Mouse (Mus musculus): ENCODE results near the gene Dpf3. TPM values are rescaled to one million over a fixed set of nuclear protein-coding genes. Genes with fewer than 3 reads are reported as not detected.

The Dpf3 gene
- polyA plus RNA-seq, 1 experiment, result 4.7 TPM

DNA sequence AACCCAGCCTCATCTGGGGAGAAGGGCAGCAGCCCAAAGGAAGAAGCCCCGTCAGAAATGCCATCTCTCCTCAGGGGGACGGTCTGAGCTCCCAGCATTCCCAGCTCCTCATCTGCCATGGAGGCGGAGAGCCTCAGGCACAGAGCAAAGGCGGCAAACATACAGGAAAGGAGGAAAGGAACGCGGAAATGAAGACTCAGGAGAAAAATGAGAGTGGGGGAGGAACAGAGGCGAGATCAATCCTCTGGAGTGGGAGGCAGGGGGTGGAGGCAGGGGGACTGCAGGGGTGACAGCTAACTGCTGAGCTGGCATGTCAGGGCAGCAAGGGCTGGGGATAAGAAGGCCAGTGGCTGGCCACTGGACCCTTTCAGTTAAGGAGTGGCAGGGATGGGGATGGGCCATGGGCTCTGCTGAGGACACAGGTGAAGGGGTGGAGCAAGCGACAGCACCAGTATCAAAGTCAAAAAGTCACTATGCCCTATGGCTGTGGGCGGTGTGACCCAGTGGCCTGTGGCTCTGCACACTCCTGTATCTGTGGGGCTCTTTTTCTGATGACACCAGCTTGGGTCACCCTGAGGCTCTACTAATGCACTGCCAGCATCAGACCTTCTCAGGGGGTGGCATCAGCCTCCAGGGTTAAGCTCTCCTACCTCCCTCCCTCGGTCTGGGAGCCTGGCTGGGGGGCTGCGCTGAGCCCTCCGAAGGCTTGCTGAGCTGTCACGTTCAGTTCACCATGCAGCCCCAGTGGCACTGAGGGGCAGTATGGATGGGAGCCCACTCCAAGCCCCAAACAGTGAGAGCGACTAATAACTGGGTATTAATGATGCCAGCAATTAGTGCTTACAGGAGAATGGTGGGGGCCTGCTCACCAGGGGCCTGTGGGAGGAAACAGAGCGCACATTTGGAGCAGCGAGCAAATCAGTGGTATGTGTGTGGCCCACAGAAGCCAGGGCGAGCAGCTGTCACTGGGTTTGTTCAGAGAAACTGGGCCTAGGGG, 200.7 kb downstream of the Dpf3 start:
- no peak for DNase-seq (ENCODE audit: low spot score)

DNA sequence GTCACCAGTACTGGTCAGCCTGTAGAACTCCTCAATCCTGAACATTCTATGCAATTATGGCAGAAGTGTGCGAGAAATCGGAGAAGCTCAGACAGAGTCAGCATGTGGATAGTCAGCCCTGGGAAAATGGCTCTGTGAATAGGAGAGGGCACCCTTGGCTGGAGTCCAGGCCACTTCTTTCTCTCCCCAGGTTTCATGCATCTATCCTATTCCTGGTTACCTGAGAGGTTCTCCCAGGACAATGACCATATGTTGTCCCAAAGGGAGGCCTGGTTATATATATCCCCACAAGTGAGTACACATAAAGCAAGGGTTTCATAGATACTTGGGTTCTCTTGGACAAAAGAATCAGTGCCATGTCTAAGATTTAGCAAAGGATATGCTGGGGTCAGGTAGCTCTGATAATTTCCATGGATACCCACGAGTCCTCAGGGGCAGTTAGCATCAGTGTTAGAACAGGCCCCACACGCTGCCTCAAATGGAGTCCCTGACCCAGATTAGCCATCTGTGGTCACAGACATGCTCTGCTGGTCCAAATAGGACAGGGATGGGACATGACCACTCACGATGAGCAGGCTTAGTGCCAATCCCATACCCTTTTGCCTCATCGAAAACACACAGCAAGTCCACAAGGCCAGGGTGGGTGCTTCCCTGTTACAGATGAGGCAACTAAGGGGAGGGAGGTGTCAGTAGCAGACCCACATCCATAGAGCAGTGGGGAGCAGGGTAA, 203.8 kb downstream of the Dpf3 start:
- DNase-seq (ENCODE audit: low spot score), result no peak

- DNase-seq (ENCODE audit: low spot score), result no peak
Observed at GRCm38 (mm10) chr12:83277537-83278441, 209.7 kb downstream of the Dpf3 start.

DNA sequence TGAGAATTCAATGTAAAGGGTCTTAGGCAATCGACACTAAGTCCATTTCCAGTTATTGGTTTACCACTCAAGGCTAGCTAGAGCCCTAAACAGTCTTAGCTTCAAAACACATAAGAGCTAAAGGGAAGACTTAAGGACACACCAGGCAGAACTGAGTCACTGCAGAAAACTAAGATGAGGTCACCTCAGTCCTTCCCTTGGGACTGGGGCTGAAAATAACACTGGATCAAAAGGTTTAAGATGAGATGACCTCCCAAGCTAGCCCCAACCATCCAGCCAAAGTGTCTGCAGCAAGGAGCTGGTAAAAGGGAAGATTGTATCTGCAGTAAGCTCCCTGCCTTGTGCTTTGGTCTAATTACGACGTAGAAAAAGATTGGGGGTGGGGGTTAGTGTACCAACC, 216.3 kb downstream of the Dpf3 start:
- no peak for DNase-seq (ENCODE audit: low spot score)

DNA sequence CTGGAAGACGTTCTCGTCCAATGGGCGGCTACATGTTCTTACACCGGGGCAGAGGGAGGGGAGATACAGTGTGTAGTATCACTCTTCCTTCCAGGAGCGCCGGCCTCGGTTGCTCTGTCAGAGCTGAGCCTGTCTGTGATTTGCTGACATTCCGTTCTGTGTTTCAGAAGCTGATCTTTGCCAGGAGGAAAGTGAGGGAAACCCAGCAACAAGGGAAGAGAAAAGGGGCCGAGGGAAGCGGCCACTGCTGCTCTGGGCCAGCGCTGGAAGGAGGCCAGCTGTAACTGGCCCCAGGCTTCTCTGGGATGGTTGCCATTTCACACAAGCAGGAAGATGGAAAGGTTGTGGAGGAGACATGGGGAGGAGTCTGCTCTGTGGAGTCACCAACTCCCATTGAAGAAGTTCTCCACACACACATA, 219.0 kb downstream of the Dpf3 start:
- no peak for DNase-seq (ENCODE audit: low spot score)

GRCm38 (mm10) chr12:83260540-83260939, 227.0 kb downstream of the Dpf3 start:
- no peak for DNase-seq (ENCODE audit: low spot score)

- DNase-seq (ENCODE audit: low spot score), result no peak
Observed at GRCm38 (mm10) chr12:83254399-83254798, 233.1 kb downstream of the Dpf3 start.

- DNase-seq (ENCODE audit: low spot score), result no peak
Observed at GRCm38 (mm10) chr12:83249066-83249465, 238.4 kb downstream of the Dpf3 start.

GRCm38 (mm10) chr12:83248636-83249035, 238.9 kb downstream of the Dpf3 start:
- no peak for DNase-seq (ENCODE audit: low spot score)

DNA sequence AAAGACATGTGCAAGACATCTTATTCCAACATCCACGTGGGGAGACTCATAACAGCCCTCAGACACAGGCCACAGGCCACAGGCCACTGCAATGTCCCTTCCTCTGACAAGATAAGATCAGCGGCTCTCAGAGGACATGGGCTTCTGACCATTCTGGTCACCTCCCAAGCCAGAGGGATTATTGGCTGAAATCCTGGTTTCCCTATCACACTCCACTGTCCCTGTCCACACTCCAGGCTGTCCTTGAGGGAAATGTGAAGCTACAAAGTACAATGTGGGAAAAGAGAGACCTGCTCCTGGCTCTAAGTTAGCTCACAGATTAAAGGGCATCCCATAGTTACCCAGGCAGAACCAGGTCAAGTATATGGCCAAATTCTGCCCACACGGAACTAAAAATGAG, 239.8 kb downstream of the Dpf3 start:
- no peak for DNase-seq (ENCODE audit: low spot score)

- no peak for DNase-seq (ENCODE audit: low spot score)
Observed at GRCm38 (mm10) chr12:83241022-83241421, 246.5 kb downstream of the Dpf3 start.

GRCm38 (mm10) chr12:83240571-83240970, 246.9 kb downstream of the Dpf3 start:
- DNase-seq (ENCODE audit: low spot score), result no peak

- no peak for DNase-seq (ENCODE audit: low spot score)
Observed at GRCm38 (mm10) chr12:83235781-83236180, 251.7 kb downstream of the Dpf3 start.

DNA sequence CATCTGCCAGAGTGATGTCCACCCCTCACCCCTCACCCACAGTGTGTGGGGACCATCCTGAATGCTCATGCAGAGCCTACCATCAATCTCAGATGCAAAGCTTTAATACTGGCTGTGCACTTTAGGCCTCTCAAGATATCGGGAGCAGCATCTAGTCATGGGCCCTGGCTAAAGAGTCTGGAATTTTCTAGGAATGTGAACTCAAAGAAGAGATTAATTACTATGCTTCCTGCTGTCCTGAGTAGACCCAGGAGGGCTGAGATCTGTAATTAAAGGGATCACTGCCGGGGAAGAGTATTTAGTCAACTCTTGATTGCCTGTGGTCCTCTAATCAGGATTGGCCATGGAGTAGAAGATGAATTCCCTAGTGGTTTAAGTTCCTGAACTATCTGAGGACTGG, 252.5 kb downstream of the Dpf3 start:
- no peak for DNase-seq (ENCODE audit: low spot score)

GRCm38 (mm10) chr12:83233651-83234050, 253.9 kb downstream of the Dpf3 start:
- no peak for DNase-seq (ENCODE audit: low spot score)

GRCm38 (mm10) chr12:83232916-83233315, 254.6 kb downstream of the Dpf3 start:
- DNase-seq (ENCODE audit: low spot score), result no peak

DNA sequence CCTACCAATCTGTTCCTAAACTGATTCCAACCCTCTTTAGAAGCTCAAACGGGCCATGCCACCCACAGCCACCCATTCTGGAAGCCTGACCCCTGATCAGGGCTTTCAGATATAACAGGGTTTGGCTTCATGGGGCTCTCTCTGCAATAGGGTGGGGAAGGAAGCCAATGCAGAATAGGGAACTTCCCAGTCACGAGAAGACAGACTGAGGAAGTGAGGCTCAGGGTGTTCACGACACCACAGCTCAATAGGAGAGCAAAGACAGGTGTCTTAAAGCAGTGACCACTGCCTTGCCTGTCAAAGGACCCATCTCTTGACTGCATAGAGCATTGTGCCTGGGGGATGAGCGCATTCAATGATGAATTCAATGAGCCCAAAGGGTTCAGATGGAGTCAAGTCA, 256.3 kb downstream of the Dpf3 start:
- DNase-seq (ENCODE audit: low spot score), result no peak

- DNase-seq (ENCODE audit: low spot score), result no peak
Observed at GRCm38 (mm10) chr12:83229683-83230082, 257.8 kb downstream of the Dpf3 start.

GRCm38 (mm10) chr12:83227014-83227413, 260.5 kb downstream of the Dpf3 start:
- DNase-seq (ENCODE audit: low spot score), result no peak

DNA sequence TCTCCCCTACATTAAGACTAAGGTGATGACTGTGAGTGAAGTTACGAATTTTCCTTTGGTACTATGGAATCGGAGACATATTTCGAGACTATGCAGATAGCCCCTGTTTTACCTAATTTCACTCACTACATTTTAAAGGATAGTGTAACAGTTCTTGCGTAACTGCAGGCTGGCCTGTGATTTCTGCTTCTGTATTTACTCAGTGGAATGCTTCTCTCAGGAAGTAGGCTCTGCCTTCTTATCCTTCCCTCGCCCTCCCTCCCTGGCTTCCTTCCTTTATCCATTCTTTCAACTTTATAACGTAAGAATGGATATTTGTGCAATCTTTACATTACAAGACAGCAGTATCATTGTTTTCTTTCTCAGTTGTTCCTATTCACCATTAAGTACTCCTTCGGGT, 266.6 kb downstream of the Dpf3 start:
- DNase-seq (ENCODE audit: low spot score), result no peak

GRCm38 (mm10) chr12:83213879-83214341, 273.6 kb downstream of the Dpf3 start:
- DNase-seq (ENCODE audit: low spot score), result no peak

DNA sequence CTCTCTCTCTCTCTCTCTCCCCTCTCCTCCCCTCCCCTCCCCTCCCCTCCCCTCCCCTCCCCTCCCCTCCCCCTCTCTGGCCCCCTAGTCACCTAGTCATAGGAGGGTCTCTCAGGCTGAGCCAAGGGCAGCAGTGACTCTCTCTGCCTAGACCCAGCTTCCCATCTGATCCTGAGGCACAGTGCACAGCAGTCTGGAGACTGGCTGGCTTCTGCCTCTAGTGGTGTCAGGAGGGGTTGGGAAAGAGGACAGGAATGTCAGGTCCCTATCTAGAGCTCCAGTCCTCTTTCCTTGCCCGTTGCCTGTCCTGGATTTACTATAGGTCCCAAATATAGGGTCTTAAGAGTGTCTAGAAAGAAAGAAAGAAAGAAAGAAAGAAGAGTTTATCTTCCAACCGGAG, 275.5 kb downstream of the Dpf3 start:
- DNase-seq (ENCODE audit: low spot score), result no peak
